Mouse (Mus musculus) heart, adult 2 months (tissue): ENCODE data around the gene Gm37240.

Experiments
- CTCF ChIP-seq: fragments of 200-600 bp; IDR thresholded peaks from 2 replicates; pipeline ENCODE4 v1.8.1; 2022; ENCODE audit warnings: antibody characterized with exemption, mild to moderate bottlenecking, moderate library complexity
- EP300 ChIP-seq: fragments of 200-500 bp; IDR thresholded peaks from 2 replicates; pipeline ENCODE4 v1.6.1; 2011; ENCODE audit warnings: low read depth, low read length, control low read depth; ENCODE audit not compliant: insufficient read depth

DNA sequence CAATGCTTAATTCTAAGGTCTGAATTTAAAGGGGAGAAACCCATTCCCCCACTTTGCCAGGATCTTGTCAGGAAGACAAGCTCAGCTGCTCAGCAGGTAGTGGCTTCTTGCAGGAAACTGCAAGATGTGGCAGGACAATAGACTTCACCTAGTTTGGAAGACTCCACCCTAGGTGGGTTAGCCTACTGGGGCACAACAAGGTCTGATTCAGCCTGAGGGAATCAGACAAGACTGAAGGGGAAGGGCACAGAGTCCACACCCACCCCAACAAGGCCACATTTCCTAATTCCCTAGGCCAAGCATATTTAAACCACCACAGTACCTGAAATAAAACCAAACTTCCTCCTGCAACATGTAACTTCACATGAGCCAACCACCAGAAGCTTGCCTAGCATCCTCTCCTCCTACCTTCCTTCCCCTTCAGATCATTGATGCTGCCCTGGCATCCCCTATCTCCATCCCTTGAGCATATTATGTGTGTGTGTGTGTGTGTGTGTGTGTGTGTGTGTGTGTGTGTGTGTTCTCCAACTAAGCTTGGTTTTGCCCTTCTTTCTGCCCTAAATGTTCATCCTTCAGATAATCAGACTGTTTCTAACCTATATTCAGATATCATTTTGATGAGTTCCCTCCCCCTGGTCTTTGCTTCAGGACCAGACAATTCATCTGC, 489.4 kb downstream of the Gm37240 start:
- no peak for TF ChIP-seq CTCF
- TF ChIP-seq EP300 = no peak
